Mouse (Mus musculus) kidney, adult 2 months (tissue): ENCODE results near the gene Tmem127.

ENCODE experiments used
- CTCF ChIP-seq: fragments of 200-500 bp; conservative IDR thresholded peaks from 2 replicates; pipeline ENCODE4 v1.5.1; 2011; ENCODE audit warnings: low read depth, mild to moderate bottlenecking, control low read depth, low read length, moderate library complexity, mixed read lengths; ENCODE audit not compliant: insufficient read depth, insufficient read length
- POLR2A ChIP-seq: fragments of 200-500 bp; IDR thresholded peaks from one replicate; pipeline ENCODE4 v1.6.1; 2011; ENCODE audit warnings: low read depth, low read length, control low read depth

GRCm38 (mm10) chr2:127278162-127278561 is 30.5 kb downstream of the Tmem127 start:
- TF ChIP-seq POLR2A: no peak
- no peak for TF ChIP-seq CTCF
